Mouse (Mus musculus) liver, embryonic 14.5 days (tissue): Measurements from ENCODE around the gene 2610028H24Rik.

Experiments
- CTCF ChIP-seq: IDR thresholded peaks from 2 replicates; pipeline ENCODE4 v1.5.1; 2016; ENCODE audit warnings: antibody characterized with exemption, low read depth, control low read depth
- EP300 ChIP-seq: IDR thresholded peaks from 2 replicates; pipeline ENCODE4 v1.6.1; 2016; ENCODE audit warnings: antibody characterized with exemption, low read depth

- TF ChIP-seq CTCF, result no peak
- no peak for TF ChIP-seq EP300
Observed at GRCm38 (mm10) chr10:76505865-76506264, 57.0 kb downstream of the 2610028H24Rik start.
